Mouse (Mus musculus): ENCODE measurements around the gene Plppr2.
A peak's percentile ranks its signal among the peaks of the same experiment; 100 is the strongest.

The Plppr2 gene

GRCm38 (mm10) chr9:21936692-21937570 is at the start of gene Plppr2:
Plppr2 (plus strand) TSS chr9:21937033.
- peak; percentile 99 for DNase-seq

DNA sequence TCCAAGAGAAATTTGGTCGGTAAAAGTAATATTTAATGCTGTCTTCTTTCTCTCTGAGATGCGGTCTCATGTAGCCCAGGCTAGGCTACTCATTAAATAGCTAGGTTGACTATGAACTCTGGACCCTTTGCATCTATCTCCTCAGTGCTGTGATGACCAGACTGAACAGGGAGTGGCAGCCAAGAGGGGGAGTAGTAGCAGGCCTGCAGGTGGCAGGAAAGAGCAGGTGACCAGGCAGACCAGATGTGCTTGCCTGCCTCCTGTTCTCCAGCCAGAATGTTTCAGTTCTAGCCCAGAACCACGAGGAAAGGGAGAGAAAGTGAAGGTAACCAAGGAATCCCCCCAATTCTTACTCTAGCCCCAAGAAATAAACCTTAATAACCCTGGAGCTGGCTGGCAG is 47.6 kb upstream of the Plppr2 start:
- no peak for DNase-seq

GRCm38 (mm10) chr9:21901223-21901820 is 35.5 kb upstream of the Plppr2 start:
- peak; percentile 67 for DNase-seq

GRCm38 (mm10) chr9:21904031-21904430 is 32.8 kb upstream of the Plppr2 start:
- DNase-seq = no peak

- no peak for DNase-seq
These were observed 28.6 kb upstream of the Plppr2 start for GRCm38 (mm10) chr9:21908216-21908615.

- no peak for DNase-seq
These were observed 27.2 kb upstream of the Plppr2 start for GRCm38 (mm10) chr9:21909474-21910223.

- DNase-seq = no peak
These were observed 19.9 kb upstream of the Plppr2 start for GRCm38 (mm10) chr9:21916851-21917492.

DNA sequence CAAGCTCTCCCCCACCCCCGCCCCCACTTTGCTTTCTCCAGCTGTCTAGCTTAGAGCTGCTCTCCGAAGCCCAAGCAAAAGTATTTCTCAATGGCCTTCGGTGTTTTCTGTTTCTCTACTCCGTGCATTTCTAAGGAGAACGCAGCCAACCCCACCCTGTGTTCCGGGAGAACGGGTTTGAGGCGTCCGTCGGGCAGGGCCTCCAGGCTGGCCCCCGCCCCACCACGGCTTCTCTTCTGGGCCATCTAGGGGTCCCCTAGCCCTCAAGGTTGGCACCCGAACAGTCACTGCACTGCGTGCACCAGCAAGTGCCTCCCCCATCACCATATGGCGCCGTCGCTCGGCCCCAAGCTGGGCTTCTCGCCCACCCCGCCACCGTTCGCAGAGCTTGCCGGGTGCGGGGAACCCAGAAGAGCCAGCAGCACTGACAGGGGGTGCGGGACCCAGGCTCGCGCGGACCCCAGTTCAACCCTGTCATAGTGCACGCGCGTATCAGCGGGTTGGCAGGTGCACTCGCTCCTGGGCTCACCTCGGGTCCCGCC is 19.3 kb upstream of the Plppr2 start:
- DNase-seq = no peak

- DNase-seq = peak; percentile 86
These were observed 18.7 kb upstream of the Plppr2 start, which contains the start of gene Rab3d for GRCm38 (mm10) chr9:21918035-21918592. Rab3d (minus strand) TSS chr9:21918192.

DNA sequence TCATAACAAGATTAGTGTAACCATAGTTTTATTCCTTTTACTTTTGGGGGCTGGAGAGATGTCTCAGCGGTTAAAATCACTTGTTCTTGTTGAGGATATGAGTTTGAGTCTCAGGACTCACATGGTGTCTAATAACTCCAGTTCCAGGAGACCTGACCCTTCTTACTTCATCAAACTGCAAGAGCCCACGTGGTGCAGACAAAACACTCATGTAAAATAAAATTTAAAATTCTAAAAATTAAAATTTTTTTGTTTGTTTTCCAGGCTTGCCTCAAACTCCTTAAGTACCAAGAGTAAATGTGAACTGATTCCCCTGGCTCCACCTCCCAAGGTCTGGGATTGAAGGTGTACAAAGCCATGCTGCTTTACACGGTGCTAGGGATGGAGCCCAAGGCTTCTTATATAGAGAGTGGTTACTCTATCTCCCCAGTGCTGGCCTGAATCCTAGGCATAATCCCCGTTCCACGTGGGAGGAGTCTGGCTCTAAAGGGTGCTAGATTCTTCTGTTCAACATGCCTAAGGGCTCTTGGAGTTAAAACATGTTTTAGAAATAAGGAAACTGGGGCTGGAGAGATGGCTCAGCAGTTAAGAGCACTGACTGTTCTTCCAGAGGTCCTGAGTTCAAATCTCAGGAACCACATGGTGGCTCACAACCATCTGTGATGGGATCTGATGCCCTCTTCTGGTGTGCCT is 18.0 kb upstream of the Plppr2 start:
- DNase-seq = no peak

DNA sequence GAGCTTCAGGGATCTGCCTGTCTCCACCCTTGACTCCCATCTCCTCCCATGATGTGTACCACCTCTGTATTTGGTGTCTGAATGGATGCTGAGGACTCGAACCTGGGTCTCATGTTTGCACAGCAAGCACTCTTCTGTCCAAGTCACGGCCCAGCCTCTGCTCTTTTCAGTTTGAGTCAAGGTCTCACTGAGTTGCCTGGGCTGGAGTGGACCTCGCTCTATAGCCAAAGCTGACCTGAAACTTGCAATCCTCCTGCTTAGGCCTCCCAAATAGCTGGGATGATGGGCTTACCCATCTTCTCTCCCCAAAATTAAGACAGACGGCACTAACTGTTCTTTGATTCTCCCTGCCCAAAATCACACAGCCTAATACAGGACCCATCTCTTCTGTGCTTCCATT is 13.8 kb upstream of the Plppr2 start:
- no peak for DNase-seq

DNA sequence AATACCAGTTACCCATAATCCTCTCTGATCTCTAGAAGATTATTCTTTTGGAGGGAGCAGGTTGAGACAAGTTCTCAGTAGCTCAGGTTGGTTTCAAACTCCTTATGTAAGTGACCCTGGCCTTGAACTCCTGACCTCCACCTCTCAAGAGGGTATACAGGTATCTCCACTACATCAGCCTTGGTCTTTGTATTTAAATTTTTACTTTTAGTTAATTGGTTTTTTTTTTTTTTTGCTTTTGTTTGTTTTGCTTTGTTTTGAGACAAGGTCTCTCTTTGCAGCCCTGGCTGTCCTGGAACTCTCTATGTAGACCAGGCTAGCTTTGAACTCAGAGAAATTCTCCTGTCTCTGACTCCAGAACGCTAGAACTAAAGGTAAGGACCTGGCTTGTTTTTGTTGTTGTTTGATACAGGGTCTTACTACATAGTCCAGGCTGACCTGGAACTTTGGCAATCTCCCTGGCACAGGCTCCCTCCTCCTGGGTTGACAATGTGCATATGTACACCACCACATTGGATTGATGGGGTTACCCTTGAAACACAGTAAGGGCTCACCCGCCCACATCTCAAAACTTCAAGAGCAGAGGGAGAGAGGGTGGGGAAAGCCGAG is 13.2 kb upstream of the Plppr2 start:
- no peak for DNase-seq

DNA sequence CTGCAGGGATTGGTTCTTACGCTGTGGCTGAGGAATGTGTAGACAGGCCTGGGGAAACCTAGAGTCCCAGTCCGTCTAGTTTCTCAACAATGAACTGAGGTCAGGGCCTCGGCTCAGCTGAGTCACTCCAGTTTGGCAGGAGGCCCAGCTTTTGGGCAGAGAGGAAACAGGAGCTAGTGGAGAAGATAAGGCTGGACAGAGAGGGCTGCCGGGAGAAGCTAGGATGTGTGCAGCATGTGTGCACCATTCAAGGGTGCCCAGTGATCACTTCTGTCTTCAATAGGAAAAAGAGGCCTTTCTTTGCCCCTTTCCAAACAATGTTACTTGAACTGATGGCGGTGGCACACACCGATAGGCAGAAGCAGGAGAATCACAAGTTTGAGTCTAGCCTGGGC is 12.7 kb upstream of the Plppr2 start:
- peak; percentile 55 for DNase-seq

DNA sequence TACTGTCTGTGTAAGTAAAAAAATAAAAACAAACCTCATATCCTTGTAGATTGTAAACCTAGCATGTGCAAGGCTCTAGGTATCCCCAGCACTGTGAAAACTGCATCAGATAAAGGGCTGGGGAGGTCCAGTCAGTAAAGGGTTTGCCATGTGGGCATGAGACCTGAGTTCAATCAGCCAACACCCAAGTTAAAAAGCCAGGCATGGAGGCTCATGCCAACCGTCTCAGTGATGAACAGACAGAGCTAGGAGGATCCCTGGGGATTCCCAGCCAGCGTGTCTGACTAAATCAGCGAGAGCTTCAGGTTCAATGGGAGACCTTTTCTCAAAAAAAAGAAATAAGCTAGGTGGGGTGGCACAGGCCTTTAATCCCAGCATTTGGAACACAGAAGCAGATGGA is 11.8 kb upstream of the Plppr2 start:
- DNase-seq = no peak

- DNase-seq = no peak
These were observed 11.3 kb upstream of the Plppr2 start for GRCm38 (mm10) chr9:21925506-21925905.

GRCm38 (mm10) chr9:21926155-21926554 is 10.7 kb upstream of the Plppr2 start:
- DNase-seq = no peak

DNA sequence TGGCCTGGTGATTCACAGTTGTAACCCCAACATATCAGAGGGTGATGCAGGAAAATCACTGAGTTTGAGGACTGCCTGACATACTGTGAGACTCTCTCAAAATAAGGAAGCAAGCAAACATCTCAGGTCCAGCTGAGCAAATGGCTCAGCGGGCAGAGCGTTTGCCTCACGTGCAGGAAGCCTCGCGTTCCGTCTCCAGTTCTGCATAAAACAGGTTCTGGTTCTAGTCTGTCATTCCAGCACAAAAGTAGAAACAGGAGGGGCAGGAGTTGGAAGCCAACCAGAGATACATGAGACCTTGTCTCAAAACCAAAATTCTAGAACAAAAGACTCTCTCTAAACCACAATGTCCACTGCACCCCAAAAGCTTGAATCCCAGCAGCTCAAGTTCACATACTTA is 10.0 kb upstream of the Plppr2 start:
- no peak for DNase-seq

GRCm38 (mm10) chr9:21927208-21927753 is 9.6 kb upstream of the Plppr2 start, which contains the start of the genes Ccdc159 and Tmem205:
Ccdc159 (plus strand) TSS chr9:21927471.
Tmem205 (minus strand) TSS chr9:21927556.
- peak; percentile 90 for DNase-seq

- DNase-seq = no peak
These were observed 7.6 kb upstream of the Plppr2 start for GRCm38 (mm10) chr9:21929208-21929607.

DNA sequence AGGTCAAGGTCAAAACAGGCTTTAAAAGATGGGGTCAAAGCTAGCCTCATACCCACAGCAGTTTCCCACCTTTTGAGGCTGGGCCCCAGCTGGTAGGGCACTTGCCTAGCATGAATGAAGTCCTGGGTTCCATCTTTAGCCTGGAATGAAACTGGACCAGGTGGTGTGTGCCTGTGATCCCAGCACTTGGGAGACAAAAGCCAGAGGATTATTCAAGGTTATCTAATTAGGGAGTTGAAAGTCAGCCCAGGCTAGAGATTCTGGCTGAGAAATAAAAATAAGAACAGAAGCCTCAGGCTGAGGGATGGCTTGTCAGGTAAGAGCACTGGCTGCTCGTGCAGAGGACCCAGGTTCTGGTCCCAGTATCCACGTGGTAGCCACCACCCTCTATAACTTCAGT is 4.8 kb upstream of the Plppr2 start:
- DNase-seq = no peak
